Mouse (Mus musculus): ENCODE data around the gene Hoxa11. TPM values are rescaled to one million over a fixed set of nuclear protein-coding genes. Genes with fewer than 3 reads are reported as not detected.

Hoxa11 gene
- polyA plus RNA-seq, 1 experiment from 2014 or later = not detected

GRCm38 (mm10) chr6:52200073-52200750, 45.4 kb downstream of the Hoxa11 start:
- no peak overlapping the region for H3K9ac ChIP-seq
- H3K4me3 ChIP-seq = no peak overlapping the region
- H3K4me2 ChIP-seq = no peak overlapping the region
- H3K27me3 ChIP-seq = peaks cover 99% of the 10 kb centered on the region
- no peak overlapping the region for H3K27ac ChIP-seq
- H3K36me3 ChIP-seq = no peaks in the 10 kb centered on the region
- ATAC-seq (replicated peaks; ENCODE audit: insufficient number of reproducible peaks, insufficient read depth, low FRiP score, low read depth) = no peak
- WGBS = 16% methylated on average over 30 of the region's 30 CpGs
- no peaks in the 10 kb centered on the region for H3K9me3 ChIP-seq (replicated peaks)
- H3K4me1 ChIP-seq (replicated peaks) = peaks cover 14% of the 10 kb centered on the region

GRCm38 (mm10) chr6:52197271-52197670, 48.3 kb downstream of the Hoxa11 start:
- H3K4me3 ChIP-seq = no peak overlapping the region
- H3K9me3 ChIP-seq (replicated peaks) = no peaks in the 10 kb centered on the region
- H3K9ac ChIP-seq = no peak overlapping the region
- 5% methylated on average over 10 of the region's 10 CpGs for WGBS
- H3K27ac ChIP-seq = no peak overlapping the region; the same call in 1 of the 2 replicates
- H3K4me1 ChIP-seq (replicated peaks) = peaks cover 2% of the 10 kb centered on the region
- no peaks in the 10 kb centered on the region for H3K36me3 ChIP-seq
- ATAC-seq (replicated peaks; ENCODE audit: insufficient number of reproducible peaks, insufficient read depth, low FRiP score, low read depth) = 0 out of 2 replicates have a peak, but pooled peaks have one; percentile 50
- peaks cover 99% of the 10 kb centered on the region for H3K27me3 ChIP-seq
- H3K4me2 ChIP-seq = no peak overlapping the region

GRCm38 (mm10) chr6:52196811-52197210, 48.8 kb downstream of the Hoxa11 start:
- no peak overlapping the region for H3K27ac ChIP-seq
- H3K4me3 ChIP-seq = no peak overlapping the region
- H3K27me3 ChIP-seq = peaks cover 100% of the 10 kb centered on the region
- H3K4me1 ChIP-seq (replicated peaks) = peaks cover 7% of the 10 kb centered on the region
- ATAC-seq (replicated peaks; ENCODE audit: insufficient number of reproducible peaks, insufficient read depth, low FRiP score, low read depth) = no peak
- H3K9ac ChIP-seq = no peak overlapping the region
- H3K9me3 ChIP-seq (replicated peaks) = no peaks in the 10 kb centered on the region
- WGBS = 11% methylated on average over 9 of the region's 9 CpGs
- H3K36me3 ChIP-seq = no peaks in the 10 kb centered on the region
- no peak overlapping the region for H3K4me2 ChIP-seq

- H3K4me2 ChIP-seq = no peak overlapping the region
- peaks cover 100% of the 10 kb centered on the region for H3K27me3 ChIP-seq
- no peaks in the 10 kb centered on the region for H3K36me3 ChIP-seq
- no peaks in the 10 kb centered on the region for H3K9me3 ChIP-seq (replicated peaks)
- H3K4me1 ChIP-seq (replicated peaks) = peaks cover 18% of the 10 kb centered on the region
- H3K4me3 ChIP-seq = no peak overlapping the region
- ATAC-seq (replicated peaks; ENCODE audit: insufficient number of reproducible peaks, insufficient read depth, low FRiP score, low read depth) = no peak
- WGBS = 14% methylated on average over 10 of the region's 10 CpGs
- no peak overlapping the region for H3K9ac ChIP-seq
- no peak overlapping the region for H3K27ac ChIP-seq
Measured at GRCm38 (mm10) chr6:52194690-52195089, 50.9 kb downstream of the Hoxa11 start.

MicroRNAs encoded within 50 kb of the gene (microRNA counts, 519-probe panel; counts per million panel counts)
- microRNA mmu-miR-196b = 1,395 counts per million, percentile 7 among the panel's probes with 10 or more counts

Small RNA genes within 50 kb of the gene (microRNA-seq; reads per million reads assigned to microRNA genes)
- 390 reads per million, percentile 70 among the genes with 10 or more reads in this experiment for gene Mir196b

Other genes starting within 250 kb of the Hoxa11 start
- 13.5 and 21.8 TPM in 2 replicates for gene Skap2, start 233.3 kb downstream of the Hoxa11 start, polyA plus RNA-seq (2015; fragmentation: Nextera tagmentation; extraction: Ambion mirVana)
- 0.59 and 1.1 TPM in 2 replicates for gene Hoxa1, start 87.5 kb downstream of the Hoxa11 start, polyA plus RNA-seq (2015; fragmentation: Nextera tagmentation; extraction: Ambion mirVana)
- 1.2 and 3.1 TPM in 2 replicates for gene Hoxa2, start 81.0 kb downstream of the Hoxa11 start, polyA plus RNA-seq (2015; fragmentation: Nextera tagmentation; extraction: Ambion mirVana)
- gene 5730596B20Rik, start 68.3 kb downstream of the Hoxa11 start, polyA plus RNA-seq (2015; fragmentation: Nextera tagmentation; extraction: Ambion mirVana) = 0.33 and 0.68 TPM in 2 replicates
- 0.43 and 0.77 TPM in 2 replicates for gene Hoxa4, start 54.1 kb downstream of the Hoxa11 start, polyA plus RNA-seq (2015; fragmentation: Nextera tagmentation; extraction: Ambion mirVana)
- 2.3 and 6.3 TPM in 2 replicates for gene Hoxa5, start 41.2 kb downstream of the Hoxa11 start, polyA plus RNA-seq (2015; fragmentation: Nextera tagmentation; extraction: Ambion mirVana)
- gene Hoxa6, start 37.1 kb downstream of the Hoxa11 start, polyA plus RNA-seq (2015; fragmentation: Nextera tagmentation; extraction: Ambion mirVana) = 0.27 TPM in 1 of 2 replicates, not detected in the other
- gene Hoxa3, start 32.5 kb downstream of the Hoxa11 start, polyA plus RNA-seq (2015; fragmentation: Nextera tagmentation; extraction: Ambion mirVana) = 0.89 and 2.4 TPM in 2 replicates
- not detected in 2 replicates for gene Gm28308, start 32.5 kb downstream of the Hoxa11 start, polyA plus RNA-seq (2015; fragmentation: Nextera tagmentation; extraction: Ambion mirVana)
- 0.54 and 1.4 TPM in 2 replicates for gene Hoxa7, start 24.0 kb downstream of the Hoxa11 start, polyA plus RNA-seq (2015; fragmentation: Nextera tagmentation; extraction: Ambion mirVana)
- gene Hoxa9, start 14.7 kb downstream of the Hoxa11 start, polyA plus RNA-seq (2015; fragmentation: Nextera tagmentation; extraction: Ambion mirVana) = 0.13 and 0.24 TPM in 2 replicates
- gene Hoxa10, start 5.0 kb downstream of the Hoxa11 start, polyA plus RNA-seq (2015; fragmentation: Nextera tagmentation; extraction: Ambion mirVana) = 0.19 and 0.55 TPM in 2 replicates
- 0.09 TPM in 1 of 2 replicates, not detected in the other for gene Hoxa13, start 15.1 kb upstream of the Hoxa11 start, polyA plus RNA-seq (2015; fragmentation: Nextera tagmentation; extraction: Ambion mirVana)
- gene Evx1, start 67.7 kb upstream of the Hoxa11 start, polyA plus RNA-seq (2015; fragmentation: Nextera tagmentation; extraction: Ambion mirVana) = 0.05 TPM in 1 of 2 replicates, not detected in the other

Measured in heart, embryonic 15.5 days (tissue).